Mouse (Mus musculus) intestine, embryonic 16.5 days (tissue): ENCODE measurements at regions not wholly inside any gene's neighbourhood (a gene's known extent, or its start where the extent isn't known, plus 50 kb on each side); places are given as distances from the start of the nearest gene placed in this dataset.
A peak's percentile ranks its signal among the peaks of the same experiment; 100 is the strongest.

Experiments used
- ATAC-seq: fragments of 200-750 bp; cut with Nextera tagmentation; 2 replicates; pipeline ENCODE4 v1.8.0; 2017; ENCODE audit warnings: moderate TSS enrichment, moderate library complexity
- H3K27ac ChIP-seq: fragments of 300-500 bp; sonication (generic); 2 replicates; pipeline ENCODE4 v1.5.1; 2014; ENCODE audit warnings: mild to moderate bottlenecking, low read length
- H3K27me3 ChIP-seq: fragments of 300-500 bp; sonication (generic); replicated peaks from 2 replicates; pipeline ENCODE4 v1.6.1; 2014; ENCODE audit warnings: low read length, control low read depth, mixed read lengths; ENCODE audit not compliant: control insufficient read depth, insufficient read depth
- H3K36me3 ChIP-seq: fragments of 300-500 bp; sonication (generic); 2 replicates; pipeline ENCODE4 v1.6.1; 2014; ENCODE audit warnings: low read length, control low read depth; ENCODE audit not compliant: control insufficient read depth, insufficient read depth
- H3K4me1 ChIP-seq: fragments of 300-500 bp; sonication (generic); 2 replicates; pipeline ENCODE4 v1.6.1; 2014; ENCODE audit warnings: low read length, control low read depth, mixed read lengths; ENCODE audit not compliant: control insufficient read depth, insufficient read depth
- H3K4me2 ChIP-seq: fragments of 300-500 bp; sonication (generic); 2 replicates; pipeline ENCODE4 v1.6.1; 2014; ENCODE audit warnings: low read depth, low read length, control low read depth
- H3K4me3 ChIP-seq: fragments of 300-500 bp; sonication (generic); 2 replicates; pipeline ENCODE4 v1.5.1; 2014; ENCODE audit warnings: mild to moderate bottlenecking, low read length
- H3K9ac ChIP-seq: fragments of 300-500 bp; sonication (generic); 2 replicates; pipeline ENCODE4 v1.6.1; 2014; ENCODE audit warnings: low read depth, low read length
- H3K9me3 ChIP-seq: fragments of 300-500 bp; sonication (generic); 2 replicates; pipeline ENCODE4 v1.6.1; 2016; ENCODE audit warnings: low read length, control low read depth; ENCODE audit not compliant: control insufficient read depth
- WGBS: fragments of 180-500 bp; shearing (Covaris S2); extraction: QIAGEN DNeasy Blood & Tissue Kit; methylation state at CpG from one replicate; pipeline ENCODE4 v1.1.7; 2014; 5-methylcytosine and 5-hydroxymethylcytosine counted together

DNA sequence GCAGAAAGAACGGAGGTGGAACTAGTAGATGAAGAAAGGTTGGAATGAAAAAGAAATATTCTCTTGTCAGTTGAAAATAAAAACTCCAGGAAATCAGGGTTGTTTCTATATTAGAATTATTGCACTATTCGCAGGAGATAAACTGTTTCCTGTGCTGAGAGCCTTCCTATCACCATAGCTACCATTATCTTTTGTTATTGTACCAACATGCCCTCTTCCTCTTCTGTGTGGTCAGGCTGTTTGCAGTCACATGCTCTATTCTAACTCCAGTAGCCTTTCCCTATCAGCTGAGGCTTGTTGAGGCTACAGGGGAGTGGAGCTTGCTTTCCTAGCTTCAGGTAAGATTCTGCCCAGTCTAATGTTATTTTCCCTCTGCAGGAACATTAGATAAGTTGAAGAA lies 263.0 kb upstream of the Mad2l1 start:
- Histone ChIP-seq H3K27me3 (no peaks in the 10 kb centered on the region), H3K4me1 (no peaks in the 10 kb centered on the region), H3K27ac (no peak overlapping the region), H3K9ac (no peak overlapping the region), H3K4me3 (no peak overlapping the region), H3K4me2 (no peak overlapping the region), H3K9me3 (no peaks in the 10 kb centered on the region), H3K36me3 (no peaks in the 10 kb centered on the region)
- ATAC-seq = no peak; the same call in 1 of the 2 replicates
- WGBS = 45% methylated on average over 2 of the region's 2 CpGs

DNA sequence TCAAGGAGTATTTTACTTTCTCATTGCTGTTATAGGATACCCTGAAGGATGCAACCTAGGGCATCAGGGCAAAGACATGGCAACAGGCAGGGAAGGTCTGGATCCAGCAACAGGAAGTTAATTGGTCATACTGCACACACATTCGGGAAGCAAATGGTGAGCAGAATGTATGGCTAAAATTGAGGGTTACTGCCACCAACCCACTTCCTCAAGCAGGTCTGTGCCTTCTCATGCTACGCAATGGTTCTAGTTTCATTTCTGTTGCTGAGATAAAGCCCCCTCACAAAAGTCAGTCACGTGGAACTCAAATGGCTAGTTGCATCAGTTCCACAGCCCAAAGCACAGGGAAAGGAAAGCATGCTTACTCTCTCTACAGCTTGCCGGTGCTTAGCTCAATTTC lies 260.5 kb upstream of the Mad2l1 start:
- Histone ChIP-seq H3K36me3 (no peaks in the 10 kb centered on the region), H3K9me3 (no peaks in the 10 kb centered on the region), H3K4me2 (no peak overlapping the region), H3K27ac (no peak overlapping the region), H3K27me3 (no peaks in the 10 kb centered on the region), H3K4me3 (no peak overlapping the region), H3K4me1 (no peaks in the 10 kb centered on the region), H3K9ac (no peak overlapping the region)
- ATAC-seq = no peak
- WGBS = 90% methylated on average over 4 of the region's 4 CpGs

DNA sequence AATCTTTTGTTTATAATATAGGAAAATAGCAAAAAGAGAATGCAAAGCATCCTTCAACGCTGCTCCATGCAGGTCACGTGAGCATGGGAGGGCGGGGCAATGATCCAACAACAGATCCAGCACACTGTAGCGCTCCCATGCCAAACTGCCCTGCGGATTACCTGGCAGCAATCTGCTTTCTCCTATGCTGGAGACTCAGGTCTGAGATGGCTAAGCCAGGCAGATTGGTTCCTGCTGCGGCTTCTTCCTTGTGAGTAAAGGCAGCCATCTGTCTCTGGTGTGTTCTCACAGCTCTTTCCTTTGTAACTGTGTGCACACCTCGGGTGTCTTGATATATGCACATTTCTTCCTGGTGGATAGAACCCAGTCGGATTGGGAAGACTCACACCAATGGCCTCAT lies 254.5 kb upstream of the Mad2l1 start:
- no peak overlapping the region for H3K4me2 ChIP-seq
- H3K9ac ChIP-seq = no peak overlapping the region
- ATAC-seq = no peak
- no peaks in the 10 kb centered on the region for H3K27me3 ChIP-seq
- no peak overlapping the region for H3K4me3 ChIP-seq
- 90% methylated on average over 8 of the region's 8 CpGs for WGBS
- H3K36me3 ChIP-seq = no peaks in the 10 kb centered on the region
- H3K4me1 ChIP-seq = no peaks in the 10 kb centered on the region
- H3K9me3 ChIP-seq = no peaks in the 10 kb centered on the region
- H3K27ac ChIP-seq = no peak overlapping the region

DNA sequence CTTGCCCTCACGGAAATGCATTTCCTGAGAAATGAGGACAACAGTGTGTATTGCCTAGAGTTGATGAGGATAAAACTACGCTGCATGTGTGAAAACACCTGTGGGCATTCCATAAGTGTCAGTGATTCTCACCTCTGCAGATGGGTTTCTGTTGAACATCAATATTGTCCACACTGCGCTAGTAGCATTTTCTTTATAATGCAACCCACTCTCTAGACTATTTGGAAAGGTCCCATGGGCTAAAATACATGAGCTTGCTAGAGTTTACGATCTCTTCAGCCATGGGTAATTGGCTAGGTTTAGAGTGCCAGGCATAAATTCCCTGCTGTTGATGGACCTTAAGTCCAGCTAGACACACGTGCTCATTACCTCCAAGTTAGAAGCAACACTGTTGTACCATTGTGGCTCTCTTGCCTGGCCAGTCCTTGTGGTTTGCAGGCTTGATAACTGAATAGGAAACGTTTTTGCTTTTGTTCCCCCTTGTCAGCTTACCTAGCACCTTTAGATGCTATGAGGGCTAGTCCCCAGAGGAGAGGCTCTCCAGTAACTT lies 252.5 kb upstream of the Mad2l1 start:
- no peaks in the 10 kb centered on the region for H3K27me3 ChIP-seq
- ATAC-seq = no peak
- 82% methylated on average over 6 of the region's 6 CpGs for WGBS
- H3K27ac ChIP-seq = no peak overlapping the region
- H3K4me1 ChIP-seq = no peaks in the 10 kb centered on the region
- no peaks in the 10 kb centered on the region for H3K36me3 ChIP-seq
- H3K9ac ChIP-seq = no peak overlapping the region
- no peaks in the 10 kb centered on the region for H3K9me3 ChIP-seq
- H3K4me2 ChIP-seq = no peak overlapping the region
- no peak overlapping the region for H3K4me3 ChIP-seq

DNA sequence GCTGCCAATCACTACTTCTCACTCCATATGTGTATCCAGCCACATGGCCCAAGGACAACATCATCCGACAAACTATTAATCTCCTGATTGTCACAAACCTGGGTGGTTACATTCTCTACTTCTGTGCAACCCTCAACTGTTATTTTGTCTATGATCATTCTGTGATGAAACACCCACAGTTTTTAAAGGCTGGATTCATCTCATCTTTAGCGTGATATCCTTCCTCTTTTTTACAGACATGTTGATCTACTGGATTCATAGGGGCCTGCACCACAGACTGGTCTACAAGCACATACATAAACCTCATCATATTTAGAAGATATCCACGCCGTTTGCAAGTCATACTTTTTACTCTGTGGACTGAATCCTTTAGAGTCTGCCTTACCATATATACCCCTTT lies 251.7 kb upstream of the Mad2l1 start:
- Histone ChIP-seq H3K4me3 (no peak overlapping the region), H3K4me2 (no peak overlapping the region), H3K36me3 (no peaks in the 10 kb centered on the region), H3K27me3 (no peaks in the 10 kb centered on the region), H3K9me3 (no peaks in the 10 kb centered on the region), H3K4me1 (no peaks in the 10 kb centered on the region), H3K27ac (no peak overlapping the region), H3K9ac (no peak overlapping the region)
- no peak for ATAC-seq
- WGBS = 92% methylated on average over 4 of the region's 4 CpGs

DNA sequence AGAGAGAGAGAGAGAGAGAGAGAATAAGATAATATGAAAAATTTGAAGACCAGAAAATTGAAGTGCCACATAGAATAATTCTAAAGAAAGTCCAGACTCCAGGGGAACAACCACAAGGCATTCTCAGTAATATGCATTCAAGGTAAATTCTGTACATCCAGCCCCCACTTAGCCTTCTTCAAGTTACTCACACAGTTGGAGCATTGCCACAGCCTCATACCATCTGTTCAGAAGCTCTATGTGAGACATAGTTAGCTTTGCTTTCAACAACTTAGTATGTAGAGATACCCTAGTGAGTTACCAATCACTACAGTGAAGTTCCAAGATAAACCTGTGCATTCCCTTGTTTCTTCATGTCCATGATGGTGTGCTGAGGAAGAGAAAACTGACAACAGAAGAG lies 247.6 kb upstream of the Mad2l1 start:
- no peaks in the 10 kb centered on the region for H3K9me3 ChIP-seq
- H3K4me3 ChIP-seq = no peak overlapping the region
- H3K4me1 ChIP-seq = no peaks in the 10 kb centered on the region
- H3K4me2 ChIP-seq = no peak overlapping the region
- H3K9ac ChIP-seq = no peak overlapping the region
- no peak for ATAC-seq
- H3K36me3 ChIP-seq = no peaks in the 10 kb centered on the region
- no peaks in the 10 kb centered on the region for H3K27me3 ChIP-seq
- H3K27ac ChIP-seq = no peak overlapping the region

DNA sequence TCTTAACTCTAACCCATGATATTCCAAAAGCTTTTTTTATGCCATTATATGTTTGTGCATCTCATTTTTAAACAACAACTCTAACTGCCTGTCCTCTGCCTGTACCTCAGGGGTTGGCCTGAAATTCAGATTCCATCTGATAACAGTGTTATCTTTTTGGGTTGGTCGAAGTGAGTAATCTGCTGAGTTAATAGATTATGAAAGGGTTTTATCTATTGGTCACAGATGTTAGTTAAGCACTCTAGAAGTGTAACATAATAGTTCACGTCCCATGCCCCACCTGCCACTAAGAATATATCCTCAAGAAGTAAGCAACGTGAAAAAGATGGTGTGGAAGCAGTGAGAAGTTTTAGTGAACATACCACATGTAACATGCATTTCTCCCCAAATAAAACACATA lies 246.0 kb upstream of the Mad2l1 start:
- Histone ChIP-seq H3K4me1 (no peaks in the 10 kb centered on the region), H3K27ac (no peak overlapping the region), H3K4me2 (no peak overlapping the region), H3K27me3 (no peaks in the 10 kb centered on the region), H3K36me3 (no peaks in the 10 kb centered on the region), H3K9ac (no peak overlapping the region), H3K4me3 (no peak overlapping the region), H3K9me3 (no peaks in the 10 kb centered on the region)
- 57% methylated on average over 3 of the region's 3 CpGs for WGBS
- ATAC-seq = no peak

DNA sequence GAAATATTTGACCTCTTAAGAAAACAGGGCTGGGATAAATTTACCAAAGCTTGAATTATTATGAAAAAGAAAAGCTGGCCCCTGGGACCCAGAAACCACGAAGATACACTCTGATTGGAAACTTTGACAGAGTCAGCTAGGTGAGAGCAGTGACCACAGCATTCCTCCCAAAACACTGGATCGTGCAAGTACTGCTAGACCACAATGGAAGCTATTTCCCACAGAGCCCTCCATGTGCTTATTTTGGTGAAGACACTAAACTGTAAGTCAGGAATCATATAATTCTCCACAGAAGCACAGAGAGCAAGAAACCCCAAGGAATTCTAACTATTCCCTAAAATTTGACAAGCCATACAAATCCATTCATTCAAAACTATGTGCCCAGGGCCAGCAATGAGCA lies 243.6 kb upstream of the Mad2l1 start:
- Histone ChIP-seq H3K27ac (no peak overlapping the region), H3K36me3 (no peaks in the 10 kb centered on the region), H3K4me1 (no peaks in the 10 kb centered on the region), H3K9me3 (no peaks in the 10 kb centered on the region), H3K4me3 (no peak overlapping the region), H3K4me2 (no peak overlapping the region), H3K9ac (no peak overlapping the region), H3K27me3 (no peaks in the 10 kb centered on the region)
- 81% methylated on average over 2 of the region's 2 CpGs for WGBS
- ATAC-seq = no peak

DNA sequence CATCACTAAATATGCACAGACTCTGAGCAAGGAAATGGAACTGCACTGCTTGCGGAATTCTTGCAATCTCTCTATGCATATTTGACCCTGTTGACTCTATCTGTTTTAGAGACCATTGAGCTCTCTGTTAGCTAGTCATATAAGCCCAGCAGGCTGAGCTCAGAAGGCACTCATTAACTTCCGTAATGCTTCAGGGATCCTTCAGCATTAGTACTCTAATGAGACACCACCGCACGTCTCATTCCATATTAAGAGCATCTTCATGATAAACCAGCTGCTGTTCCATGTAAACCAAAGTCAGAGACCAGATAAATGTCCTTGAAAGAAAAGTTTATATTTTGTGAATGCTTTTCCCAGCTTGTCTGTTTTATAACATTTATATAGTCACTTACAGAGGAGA lies 237.1 kb upstream of the Mad2l1 start:
- no peaks in the 10 kb centered on the region for H3K27me3 ChIP-seq
- 49% methylated on average over 4 of the region's 4 CpGs for WGBS
- ATAC-seq = peak; percentile 60; the same call in 1 of the 2 replicates
- H3K4me1 ChIP-seq = no peaks in the 10 kb centered on the region
- H3K4me2 ChIP-seq = no peak overlapping the region
- no peaks in the 10 kb centered on the region for H3K36me3 ChIP-seq
- no peak overlapping the region for H3K4me3 ChIP-seq
- H3K9ac ChIP-seq = no peak overlapping the region
- no peaks in the 10 kb centered on the region for H3K9me3 ChIP-seq
- H3K27ac ChIP-seq = no peak overlapping the region

DNA sequence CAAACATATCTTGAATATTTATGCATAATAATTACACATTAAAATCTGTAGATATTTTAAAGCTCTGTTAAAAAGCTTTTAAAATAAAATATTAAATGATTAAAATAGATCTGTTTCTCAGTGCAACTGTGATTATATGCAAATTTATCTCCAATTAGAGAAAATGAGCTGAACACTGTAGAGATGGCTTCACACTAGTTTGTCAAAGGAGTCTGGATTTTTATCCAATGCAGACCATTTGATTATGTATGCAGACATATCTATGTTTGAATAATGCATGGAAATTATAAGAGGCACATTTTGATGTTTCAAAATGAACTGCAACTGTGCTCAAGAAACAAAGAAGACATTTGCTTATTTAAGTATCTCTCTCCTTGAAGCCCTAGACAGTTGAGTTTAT lies 235.0 kb upstream of the Mad2l1 start:
- no peak overlapping the region for H3K9ac ChIP-seq

More for the DNA sequence above, 235.0 kb upstream of the Mad2l1 start:
- Histone ChIP-seq H3K4me2 (no peak overlapping the region), H3K9me3 (no peaks in the 10 kb centered on the region), H3K36me3 (no peaks in the 10 kb centered on the region), H3K4me1 (no peaks in the 10 kb centered on the region), H3K27me3 (no peaks in the 10 kb centered on the region), H3K27ac (no peak overlapping the region), H3K4me3 (no peak overlapping the region)
- ATAC-seq = no peak
